Mouse (Mus musculus) layer of hippocampus, adult 9-11 months (tissue): Measurements from ENCODE around the gene Zp1.

ENCODE experiments used
- DNase-seq: peaks from one replicate; pipeline ENCODE4 v3.0.0; 2022

The Zp1 gene

GRCm38 (mm10) chr19:10921058-10921457, 626 bp upstream of the Zp1 start:
- DNase-seq = no peak

- no peak for DNase-seq
Observed at GRCm38 (mm10) chr19:10918321-10918991, 2.0 kb downstream of the Zp1 start.

- no peak for DNase-seq
Observed at GRCm38 (mm10) chr19:10916506-10916905, 3.9 kb downstream of the Zp1 start.

- DNase-seq = no peak
Observed at GRCm38 (mm10) chr19:10914870-10915269, 5.6 kb downstream of the Zp1 start.

- no peak for DNase-seq
Observed at GRCm38 (mm10) chr19:10914291-10914690, 6.1 kb downstream of the Zp1 start.

- DNase-seq = no peak
Observed at GRCm38 (mm10) chr19:10909087-10909721, 11.2 kb downstream of the Zp1 start.

- peak; percentile 32 for DNase-seq
Observed at GRCm38 (mm10) chr19:10907891-10908290, 12.5 kb downstream of the Zp1 start.

GRCm38 (mm10) chr19:10905728-10906000, 14.8 kb downstream of the Zp1 start:
- DNase-seq = no peak

GRCm38 (mm10) chr19:10904927-10905727, 15.3 kb downstream of the Zp1 start:
- DNase-seq = peak; percentile 84

GRCm38 (mm10) chr19:10904512-10904911, 15.9 kb downstream of the Zp1 start:
- DNase-seq = no peak

GRCm38 (mm10) chr19:10901046-10901445, 19.4 kb downstream of the Zp1 start:
- no peak for DNase-seq

GRCm38 (mm10) chr19:10900315-10900714, 20.1 kb downstream of the Zp1 start:
- DNase-seq = no peak

- no peak for DNase-seq
Observed at GRCm38 (mm10) chr19:10897491-10897890, 22.9 kb downstream of the Zp1 start.

- no peak for DNase-seq
Observed at GRCm38 (mm10) chr19:10896849-10897248, 23.6 kb downstream of the Zp1 start.

GRCm38 (mm10) chr19:10895708-10896107, 24.7 kb downstream of the Zp1 start:
- no peak for DNase-seq

- peak; percentile 97 for DNase-seq
Observed at GRCm38 (mm10) chr19:10895016-10895528, 25.4 kb downstream of the Zp1 start, which contains the start of gene Prpf19. Gene Prpf19, plus strand, starts transcription at chr19:10895231.

- no peak for DNase-seq
Observed at GRCm38 (mm10) chr19:10892201-10892600, 28.2 kb downstream of the Zp1 start.

GRCm38 (mm10) chr19:10881426-10882154, 38.8 kb downstream of the Zp1 start, which contains the start of gene Tmem109:
Gene Tmem109, minus strand, starts transcription at chr19:10882001.
- peak; percentile 95 for DNase-seq

- DNase-seq = no peak
Observed at GRCm38 (mm10) chr19:10880975-10881425, 39.4 kb downstream of the Zp1 start.

- DNase-seq = peak; percentile 65
Observed at GRCm38 (mm10) chr19:10880085-10880974, 40.1 kb downstream of the Zp1 start.

- DNase-seq = peak; percentile 45
Observed at GRCm38 (mm10) chr19:10878201-10878837, 42.1 kb downstream of the Zp1 start.
